Mouse (Mus musculus) kidney, embryonic 16.5 days (tissue): Measurements from ENCODE around the gene Ptpre. TPM values are rescaled to one million over a fixed set of nuclear protein-coding genes. Genes with fewer than 3 reads are reported as not detected.

Experiments
- ATAC-seq: fragments of 200-750 bp; cut with Nextera tagmentation; 2 replicates; pipeline ENCODE4 v1.8.0; 2017; ENCODE audit warnings: moderate TSS enrichment; ENCODE audit not compliant: low FRiP score, low TSS enrichment
- H3K27ac ChIP-seq: fragments of 300-500 bp; sonication (generic); 2 replicates; pipeline ENCODE4 v1.5.1; 2014; ENCODE audit warnings: low read length
- H3K27me3 ChIP-seq: fragments of 300-500 bp; sonication (generic); 2 replicates; pipeline ENCODE4 v1.6.1; 2014; ENCODE audit warnings: low read length, control low read depth, mixed read lengths; ENCODE audit not compliant: insufficient read depth
- H3K36me3 ChIP-seq: fragments of 300-500 bp; sonication (generic); 2 replicates; pipeline ENCODE4 v1.6.1; 2014; ENCODE audit warnings: low read length, control low read depth, mixed read lengths; ENCODE audit not compliant: insufficient read depth
- H3K4me1 ChIP-seq: fragments of 300-500 bp; sonication (generic); 2 replicates; pipeline ENCODE4 v1.6.1; 2014; ENCODE audit warnings: low read length, control low read depth, mixed read lengths; ENCODE audit not compliant: insufficient read depth
- H3K4me2 ChIP-seq: fragments of 300-500 bp; sonication (generic); replicated peaks from 2 replicates; pipeline ENCODE4 v1.6.1; 2014; ENCODE audit warnings: low read depth, low read length
- H3K4me3 ChIP-seq: fragments of 300-500 bp; sonication (generic); 2 replicates; pipeline ENCODE4 v1.5.1; 2014; ENCODE audit warnings: mild to moderate bottlenecking, low read length
- H3K9ac ChIP-seq: fragments of 300-500 bp; sonication (generic); replicated peaks from 2 replicates; pipeline ENCODE4 v1.6.1; 2014; ENCODE audit warnings: low read length
- H3K9me3 ChIP-seq: fragments of 300-500 bp; sonication (generic); 2 replicates; pipeline ENCODE4 v1.6.1; 2016; ENCODE audit warnings: low read length, control low read depth
- WGBS: fragments of 180-500 bp; shearing (Covaris S2); extraction: QIAGEN DNeasy Blood & Tissue Kit; methylation state at CpG from one replicate; pipeline ENCODE4 v1.1.7; 2014; 5-methylcytosine and 5-hydroxymethylcytosine counted together
- polyA plus RNA-seq: library from polyadenylated mRNA; unstranded; fragments of >200 nt; fragmentation: Nextera tagmentation; extraction: Ambion mirVana; gene quantifications from 2 replicates; pipeline ENCODE4 v1.2.1, GENCODE M21; 2015

Gene Ptpre
- polyA plus RNA-seq, 1 experiment from 2014 or later: 1.3 TPM

- WGBS: 41% methylated on average over 9 of the region's 9 CpGs
- H3K4me1 ChIP-seq: peaks cover 29% of the 10 kb centered on the region
- H3K27me3 ChIP-seq: no peaks in the 10 kb centered on the region
- H3K27ac ChIP-seq: no peak overlapping the region
- H3K9ac ChIP-seq: no peak overlapping the region; the same call in 1 of the 2 replicates
- no peaks in the 10 kb centered on the region for H3K36me3 ChIP-seq
- no peaks in the 10 kb centered on the region for H3K9me3 ChIP-seq
- ATAC-seq: no peak
- H3K4me3 ChIP-seq: no peak overlapping the region
- H3K4me2 ChIP-seq: no peak overlapping the region
These were observed 59.7 kb downstream of the Ptpre start for GRCm38 (mm10) chr7:135597006-135597405.

- no peak overlapping the region for H3K27ac ChIP-seq
- peaks cover 29% of the 10 kb centered on the region for H3K4me1 ChIP-seq
- WGBS: 50% methylated on average over 12 of the region's 12 CpGs
- H3K36me3 ChIP-seq: no peaks in the 10 kb centered on the region
- no peak overlapping the region for H3K9ac ChIP-seq
- H3K4me2 ChIP-seq: no peak overlapping the region
- no peak; the same call in 1 of the 2 replicates for ATAC-seq
- H3K27me3 ChIP-seq: no peaks in the 10 kb centered on the region
- H3K4me3 ChIP-seq: no peak overlapping the region
- H3K9me3 ChIP-seq: no peaks in the 10 kb centered on the region
These were observed 60.5 kb downstream of the Ptpre start for GRCm38 (mm10) chr7:135597604-135598289.

DNA sequence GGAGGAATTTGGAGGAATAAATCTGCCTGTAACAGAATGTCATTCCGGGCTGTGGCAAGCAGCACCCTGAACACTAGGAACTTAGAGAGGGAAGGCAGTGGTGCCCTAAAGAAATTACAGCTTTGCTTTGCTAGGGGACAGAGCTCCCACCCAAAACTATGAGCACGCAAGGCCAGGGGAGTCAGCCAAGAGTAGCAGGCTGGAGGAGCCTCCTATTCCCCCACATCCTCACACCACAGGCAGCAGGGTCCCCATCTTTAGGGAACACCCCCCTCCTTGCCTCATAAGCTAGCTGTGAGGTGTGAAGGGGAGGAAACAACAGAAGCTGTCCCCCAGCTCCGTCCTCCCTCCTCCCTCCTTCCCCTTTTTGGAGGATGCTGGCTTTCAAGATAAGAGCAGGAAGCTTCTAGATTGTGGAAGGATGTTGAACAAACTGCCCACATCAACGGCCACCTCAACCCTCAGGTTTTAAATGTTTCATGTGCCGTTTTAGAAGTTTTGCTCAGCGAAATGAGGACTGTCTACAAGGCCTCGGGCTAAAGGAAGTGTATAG is 61.1 kb downstream of the Ptpre start:
- H3K4me3 ChIP-seq: no peak overlapping the region
- WGBS: 46% methylated on average over 7 of the region's 7 CpGs
- no peaks in the 10 kb centered on the region for H3K9me3 ChIP-seq
- H3K4me2 ChIP-seq: no peak overlapping the region
- no peaks in the 10 kb centered on the region for H3K36me3 ChIP-seq
- no peak overlapping the region for H3K27ac ChIP-seq
- H3K4me1 ChIP-seq: peaks cover 29% of the 10 kb centered on the region
- H3K27me3 ChIP-seq: no peaks in the 10 kb centered on the region
- no peak overlapping the region for H3K9ac ChIP-seq
- ATAC-seq: no peak

- ATAC-seq: no peak
- 58% methylated on average over 3 of the region's 3 CpGs for WGBS
These were observed 62.8 kb downstream of the Ptpre start for GRCm38 (mm10) chr7:135600076-135600475.

GRCm38 (mm10) chr7:135601607-135602006 is 64.3 kb downstream of the Ptpre start:
- Histone ChIP-seq H3K36me3 (no peaks in the 10 kb centered on the region), H3K4me2 (no peak overlapping the region), H3K4me3 (no peak overlapping the region), H3K27ac (no peak overlapping the region), H3K27me3 (no peaks in the 10 kb centered on the region), H3K9me3 (no peaks in the 10 kb centered on the region), H3K4me1 (peaks cover 20% of the 10 kb centered on the region), H3K9ac (no peak overlapping the region)
- WGBS: 70% methylated on average over 8 of the region's 8 CpGs
- no peak for ATAC-seq

More at GRCm38 (mm10) chr7:135600076-135600475, 62.8 kb downstream of the Ptpre start:
- Histone ChIP-seq H3K4me1 (peaks cover 26% of the 10 kb centered on the region), H3K9ac (no peak overlapping the region), H3K9me3 (no peaks in the 10 kb centered on the region), H3K4me2 (no peak overlapping the region), H3K27ac (no peak overlapping the region), H3K36me3 (no peaks in the 10 kb centered on the region), H3K4me3 (no peak overlapping the region), H3K27me3 (no peaks in the 10 kb centered on the region)

GRCm38 (mm10) chr7:135602265-135602664 is 65.0 kb downstream of the Ptpre start:
- H3K4me2 ChIP-seq: no peak overlapping the region

DNA sequence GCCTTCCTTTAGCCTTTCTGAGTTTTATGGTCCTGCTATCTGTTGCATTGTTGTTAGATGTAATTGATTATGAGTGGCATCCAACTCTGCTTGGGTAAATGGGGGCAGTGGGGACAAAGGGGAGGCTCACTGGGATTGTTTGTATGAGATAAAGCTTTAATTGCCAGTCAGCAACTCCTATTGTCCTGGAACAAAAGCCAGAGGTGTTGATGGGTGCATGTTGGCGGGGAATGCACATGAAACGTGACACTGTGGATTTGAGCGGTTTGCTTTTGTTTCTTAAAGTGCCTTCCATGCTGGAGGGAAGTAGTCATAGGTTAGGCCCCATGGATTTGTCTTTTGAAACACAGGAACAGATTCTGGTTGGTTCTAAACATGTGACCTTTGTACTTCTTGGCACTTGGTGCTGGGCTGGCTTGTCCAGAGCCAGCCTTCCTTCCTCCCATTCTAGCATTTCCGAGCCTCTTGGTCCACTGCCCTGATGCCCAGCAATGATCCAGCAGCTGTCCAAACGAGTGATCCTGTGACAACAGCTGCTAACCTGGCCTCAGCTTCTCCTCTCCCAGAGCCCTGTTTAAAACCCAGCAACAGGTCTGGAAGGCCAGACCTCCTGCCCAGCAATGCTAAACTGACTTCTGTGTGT is 65.7 kb downstream of the Ptpre start:
- Histone ChIP-seq H3K36me3 (no peaks in the 10 kb centered on the region), H3K27me3 (no peaks in the 10 kb centered on the region), H3K9me3 (no peaks in the 10 kb centered on the region), H3K27ac (no peak overlapping the region), H3K4me1 (peaks cover 8% of the 10 kb centered on the region), H3K9ac (no peak overlapping the region), H3K4me3 (no peak overlapping the region), H3K4me2 (no peak overlapping the region)
- no peak for ATAC-seq
- 48% methylated on average over 5 of the region's 5 CpGs for WGBS

More at GRCm38 (mm10) chr7:135602265-135602664, 65.0 kb downstream of the Ptpre start:
- WGBS: 88% methylated on average over 6 of the region's 6 CpGs
- no peak overlapping the region for H3K4me3 ChIP-seq
- no peaks in the 10 kb centered on the region for H3K9me3 ChIP-seq
- no peak overlapping the region for H3K27ac ChIP-seq
- ATAC-seq: no peak
- peaks cover 15% of the 10 kb centered on the region for H3K4me1 ChIP-seq
- H3K36me3 ChIP-seq: no peaks in the 10 kb centered on the region
- no peaks in the 10 kb centered on the region for H3K27me3 ChIP-seq
- H3K9ac ChIP-seq: no peak overlapping the region

DNA sequence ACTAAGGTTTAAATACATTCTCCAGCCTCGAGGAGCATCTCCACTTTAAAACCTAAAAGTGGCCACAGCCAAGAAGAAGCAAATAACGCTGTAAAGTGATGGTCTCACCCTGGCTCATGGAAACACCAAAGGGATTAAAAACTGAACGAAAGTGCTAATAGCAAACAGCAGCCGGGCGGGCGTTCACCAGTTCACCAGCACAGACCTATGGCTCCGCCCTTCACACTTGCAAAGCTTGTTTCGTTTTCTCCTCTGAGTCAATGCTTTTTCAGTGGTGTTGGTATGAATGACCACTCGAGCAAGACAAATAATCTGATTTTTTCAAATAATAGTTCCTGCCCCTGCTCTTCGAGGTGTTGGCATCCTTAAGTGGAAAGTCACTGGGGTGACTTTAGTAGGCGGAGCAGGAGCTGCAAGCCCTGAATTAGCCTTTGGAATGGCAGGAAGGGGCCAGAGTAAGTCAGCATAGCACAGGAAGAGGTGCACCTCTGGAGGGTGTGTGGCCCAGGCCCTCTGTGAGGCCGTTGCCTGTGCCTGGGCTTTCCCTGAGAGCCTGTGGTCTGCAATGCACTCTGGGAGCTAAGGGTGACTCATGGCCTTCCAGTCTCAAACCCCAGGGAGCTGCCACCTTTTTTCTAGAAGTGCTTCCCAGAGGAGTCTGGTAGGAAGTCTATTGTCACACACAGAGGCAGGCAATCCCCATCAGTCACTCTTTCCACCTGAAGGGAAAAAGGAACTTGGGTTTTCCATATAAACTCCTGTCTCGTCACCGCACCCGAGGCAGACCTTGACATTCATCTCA is 67.9 kb downstream of the Ptpre start:
- H3K4me3 ChIP-seq: no peak overlapping the region
- H3K4me2 ChIP-seq: 0 out of 2 replicates have a peak overlapping the region, but pooled peaks have one; percentile 9
- peak; percentile 80 for ATAC-seq
- no peak overlapping the region for H3K9ac ChIP-seq
- H3K36me3 ChIP-seq: no peaks in the 10 kb centered on the region
- WGBS: 49% methylated on average over 15 of the region's 15 CpGs
- peaks cover 10% of the 10 kb centered on the region; the same call in 1 of the 2 replicates for H3K4me1 ChIP-seq
- no peaks in the 10 kb centered on the region for H3K9me3 ChIP-seq
- H3K27ac ChIP-seq: peak overlapping the region; percentile 61
- H3K27me3 ChIP-seq: no peaks in the 10 kb centered on the region

DNA sequence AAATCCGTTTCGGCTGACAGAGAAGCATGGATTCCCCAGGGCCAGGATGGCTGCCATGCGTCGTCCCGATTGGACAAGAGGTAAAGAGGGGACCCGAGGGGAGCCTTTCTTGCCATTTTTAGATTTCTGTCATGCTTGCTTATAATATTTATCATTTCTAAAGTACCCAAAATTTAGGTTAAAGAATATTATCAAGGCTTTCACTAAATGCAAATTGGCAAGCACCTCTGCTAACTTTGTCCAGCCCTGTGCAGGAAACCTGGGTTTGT is 68.5 kb downstream of the Ptpre start:
- WGBS: 85% methylated on average over 6 of the region's 6 CpGs

More for the DNA sequence above, 68.5 kb downstream of the Ptpre start:
- Histone ChIP-seq H3K27me3 (no peaks in the 10 kb centered on the region), H3K4me3 (no peak overlapping the region), H3K9ac (no peak overlapping the region), H3K27ac (no peak overlapping the region), H3K9me3 (no peaks in the 10 kb centered on the region), H3K36me3 (no peaks in the 10 kb centered on the region), H3K4me1 (peaks cover 14% of the 10 kb centered on the region; the same call in 1 of the 2 replicates), H3K4me2 (no peak overlapping the region)
- no peak for ATAC-seq
